Comparison of ENCODE assay signal across 18 mouse cellular contexts in the genomic region with DNA sequence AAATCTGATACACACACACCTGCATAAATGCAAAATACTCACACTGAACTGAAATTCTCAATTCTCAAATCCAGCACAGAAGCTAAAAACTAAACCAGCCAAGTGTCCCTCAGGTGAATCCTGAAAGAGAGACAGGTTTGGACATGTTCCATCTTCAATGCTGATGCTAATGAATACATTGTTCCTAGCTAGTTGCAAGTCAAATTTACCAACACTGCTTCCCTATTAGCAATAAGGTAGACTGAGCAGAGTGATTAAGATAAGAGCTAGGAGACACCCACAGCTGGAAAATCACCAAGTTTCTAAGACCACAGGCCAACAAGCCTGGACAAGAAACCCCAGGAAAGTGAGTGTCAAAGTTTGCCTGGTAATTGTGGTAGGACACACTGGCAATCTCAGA. TPM values are rescaled to one million over a fixed set of nuclear protein-coding genes. Genes with fewer than 3 reads are reported as not detected.
A peak's percentile ranks its signal among the peaks of the same experiment; 100 is the strongest.
DNase-seq lines count a peak whose midpoint lies in the region; ATAC-seq lines count a peak whose summit lies in the region.
"Had no signal": no experiment of that assay in that cellular context is flagged by ENCODE, and none has a peak within 500 bp of the region (broad histone marks: within the 10 kb centered on the region; RNA-seq: fewer than 3 reads in every experiment).

No protein-coding gene starts in this region.

- H3K27me3 ChIP-seq in embryonic facial prominence, embryonic 12.5 days: no peaks in the 10 kb centered on the region
- H3K27me3 ChIP-seq in embryonic facial prominence, embryonic 10.5 days (replicated peaks; ENCODE audit: low read depth, poor library complexity, severe bottlenecking): no peaks in the 10 kb centered on the region
- H3K27me3 ChIP-seq: midbrain, embryonic 15.5 days had no signal

- H3K4me1 ChIP-seq in embryonic facial prominence, embryonic 12.5 days: peaks cover 11% of the 10 kb centered on the region; the same call in 1 of the 2 replicates
- peaks cover 11% of the 10 kb centered on the region for H3K4me1 ChIP-seq in embryonic facial prominence, embryonic 10.5 days

- no peak overlapping the region for H3K4me3 ChIP-seq in embryonic facial prominence, embryonic 12.5 days
- H3K4me3 ChIP-seq in embryonic facial prominence, embryonic 10.5 days: no peak overlapping the region
- H3K4me3 ChIP-seq: midbrain, embryonic 15.5 days had no signal

- 0 out of 2 replicates have a peak overlapping the region, but pooled peaks have one; percentile 2 for H3K27ac ChIP-seq in embryonic facial prominence, embryonic 12.5 days
- no peak overlapping the region for H3K27ac ChIP-seq in embryonic facial prominence, embryonic 10.5 days (replicated peaks)
- H3K27ac ChIP-seq: hindbrain, embryonic 14.5 days; liver, embryonic 14.5 days; midbrain, embryonic 15.5 days; stomach, postnatal 0 days had no signal

- peaks cover 20% of the 10 kb centered on the region for H3K36me3 ChIP-seq in embryonic facial prominence, embryonic 12.5 days
- H3K36me3 ChIP-seq in embryonic facial prominence, embryonic 10.5 days (replicated peaks): peaks cover 64% of the 10 kb centered on the region

- ATAC-seq in embryonic facial prominence, embryonic 12.5 days (ENCODE audit: insufficient number of reproducible peaks, insufficient read depth, low FRiP score, low TSS enrichment): no peak
- ATAC-seq in megakaryocyte progenitor cell, adult 5-6 weeks (replicated peaks; ENCODE audit: poor library complexity): peak; percentile 55
- ATAC-seq: intestine, postnatal 0 days; lung, postnatal 0 days; midbrain, embryonic 15.5 days had no signal

- H3K4me2 ChIP-seq in embryonic facial prominence, embryonic 12.5 days (replicated peaks): no peak overlapping the region
- H3K4me2 ChIP-seq: hindbrain, embryonic 14.5 days; midbrain, embryonic 15.5 days had no signal

- H3K9me3 ChIP-seq in embryonic facial prominence, embryonic 12.5 days: no peaks in the 10 kb centered on the region
- H3K9me3 ChIP-seq in embryonic facial prominence, embryonic 10.5 days: no peaks in the 10 kb centered on the region
- H3K9me3 ChIP-seq: midbrain, embryonic 15.5 days had no signal

- intact Hi-C loops in gastrocnemius, postnatal 36 days (cut with DNase I): no loop called here

- no peak for DNase-seq in embryonic facial prominence, embryonic 10.5 days (ENCODE audit: low spot score)
- peak; percentile 19 for DNase-seq in testis, postnatal 14 days (ENCODE audit: low spot score)
- DNase-seq in testis, postnatal 10 days (ENCODE audit: low spot score): no peak
- peak; percentile 81 for DNase-seq in R1 (ENCODE audit: low read depth, low spot score)
- DNase-seq in gastrocnemius, postnatal 36 days: no peak
- DNase-seq in retina, embryonic 14.5 days (ENCODE audit: low spot score): no peak
- DNase-seq: adrenal gland, adult 8-10 months; cerebellum, adult 18-20 months; cerebellum, postnatal 36 days; thymus, postnatal 25 days had no signal

- no peak overlapping the region for H3K9ac ChIP-seq in embryonic facial prominence, embryonic 12.5 days
- H3K9ac ChIP-seq: hindbrain, embryonic 14.5 days; liver, embryonic 14.5 days; midbrain, embryonic 15.5 days had no signal

RNA-seq across cellular contexts. Expression of a gene that starts 11.0 kb away (rescaled TPM):
- 46.9 and 49.0 TPM in 2 replicates for polyA plus RNA-seq in embryonic facial prominence, embryonic 12.5 days (2016; fragmentation: Nextera tagmentation; extraction: Ambion mirVana)
- 37.7 and 41.4 TPM in 2 replicates for polyA plus RNA-seq in embryonic facial prominence, embryonic 10.5 days (2016; fragmentation: Nextera tagmentation; extraction: Ambion mirVana)
- 65.0 and 85.1 TPM in 2 replicates for total RNA-seq in megakaryocyte progenitor cell, adult 5-6 weeks (2015)
- total RNA-seq in megakaryocyte progenitor cell, adult 5-6 weeks (2017): 105 and 121 TPM in 2 replicates
- 10 to 100 TPM; 22.7 to 28.1 TPM for total RNA-seq in gastrocnemius, postnatal 36 days (2021)

RNA-seq across cellular contexts. Expression of a gene that starts 26.2 kb away (rescaled TPM):
- polyA plus RNA-seq in embryonic facial prominence, embryonic 12.5 days (2016; fragmentation: Nextera tagmentation; extraction: Ambion mirVana): 9.8 and 10.8 TPM in 2 replicates
- polyA plus RNA-seq in embryonic facial prominence, embryonic 10.5 days (2016; fragmentation: Nextera tagmentation; extraction: Ambion mirVana): 8.6 and 10.5 TPM in 2 replicates
- 1.8 and 2.6 TPM in 2 replicates for total RNA-seq in megakaryocyte progenitor cell, adult 5-6 weeks (2015)
- total RNA-seq in megakaryocyte progenitor cell, adult 5-6 weeks (2017): 1.5 and 1.7 TPM in 2 replicates
- total RNA-seq in gastrocnemius, postnatal 36 days (2021): 10 to 100 TPM in 1 of 2 experiments, 1 to 10 TPM in 1; 9.3 to 11.1 TPM

Comparison
In these comparisons a context has a peak if more than half of its experiments do, and no peak if none do; other contexts are left out.
1. DNase-seq: peak in testis, postnatal 14 days (single experiment) and R1 (single experiment); none in embryonic facial prominence, embryonic 10.5 days (single experiment), testis, postnatal 10 days (single experiment), gastrocnemius, postnatal 36 days (0 of 2) and retina, embryonic 14.5 days (single experiment).